Mouse (Mus musculus): Measurements from ENCODE around the gene Fam83e.

DNA sequence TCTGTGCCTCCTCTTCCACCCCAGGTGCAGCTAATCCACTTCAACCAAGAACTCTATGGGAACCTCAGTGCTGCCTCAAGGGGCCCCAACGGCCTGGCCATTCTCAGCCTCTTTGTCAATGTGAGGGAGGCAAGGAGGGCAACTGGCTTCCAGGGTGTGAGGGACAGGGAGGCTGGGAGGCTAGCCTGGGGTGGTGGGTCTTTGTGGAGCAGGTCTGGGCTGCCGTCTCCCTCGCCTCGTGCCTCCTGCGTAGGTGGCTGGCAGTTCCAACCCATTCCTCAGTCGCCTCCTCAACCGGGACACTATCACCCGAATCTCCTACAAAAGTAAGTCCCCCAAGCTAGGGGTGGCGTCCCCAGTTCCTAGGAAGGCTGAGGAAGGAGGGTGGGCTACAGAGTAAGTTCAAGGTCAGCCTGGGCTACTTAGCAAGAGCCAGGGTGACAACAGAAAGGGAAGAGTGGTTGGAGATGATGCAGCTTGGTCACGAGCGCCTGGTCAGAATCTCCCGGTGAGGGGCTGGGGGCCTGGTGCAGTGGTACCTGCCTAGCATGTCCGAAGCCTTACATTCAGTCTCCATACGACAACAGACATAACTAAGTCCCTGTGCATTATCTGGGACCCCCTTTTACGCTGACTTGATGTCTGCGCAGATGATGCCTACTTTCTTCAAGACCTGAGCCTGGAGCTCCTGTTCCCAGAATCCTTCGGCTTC lies 18.0 kb upstream of the Fam83e start:
- TF ChIP-seq CTCF (IDR thresholded peaks at IDR 0.05; ENCODE audit: borderline replicate concordance, insufficient read depth, low read depth, low read length): no peak
- no peak for TF ChIP-seq POLR2A (IDR thresholded peaks at IDR 0.05; ENCODE audit: borderline replicate concordance, insufficient read depth, low read length)
